Mouse (Mus musculus) cerebellum, adult 8-10 months (tissue): ENCODE measurements around the gene Pcbp4.

Experiments
- DNase-seq: peaks from one replicate; pipeline ENCODE4 v3.0.0; 2022

Gene Pcbp4

GRCm38 (mm10) chr9:106453271-106454070 lies at the start of gene Pcbp4:
Gene Pcbp4, plus strand, starts transcription at chr9:106453291.
- DNase-seq, result peak; percentile 75

GRCm38 (mm10) chr9:106405275-106405674 lies 47.8 kb upstream of the Pcbp4 start:
- DNase-seq, result no peak

GRCm38 (mm10) chr9:106406443-106407078 lies 46.5 kb upstream of the Pcbp4 start:
- DNase-seq, result no peak

- no peak for DNase-seq
Measured at GRCm38 (mm10) chr9:106409096-106409495, 44.0 kb upstream of the Pcbp4 start.

DNA sequence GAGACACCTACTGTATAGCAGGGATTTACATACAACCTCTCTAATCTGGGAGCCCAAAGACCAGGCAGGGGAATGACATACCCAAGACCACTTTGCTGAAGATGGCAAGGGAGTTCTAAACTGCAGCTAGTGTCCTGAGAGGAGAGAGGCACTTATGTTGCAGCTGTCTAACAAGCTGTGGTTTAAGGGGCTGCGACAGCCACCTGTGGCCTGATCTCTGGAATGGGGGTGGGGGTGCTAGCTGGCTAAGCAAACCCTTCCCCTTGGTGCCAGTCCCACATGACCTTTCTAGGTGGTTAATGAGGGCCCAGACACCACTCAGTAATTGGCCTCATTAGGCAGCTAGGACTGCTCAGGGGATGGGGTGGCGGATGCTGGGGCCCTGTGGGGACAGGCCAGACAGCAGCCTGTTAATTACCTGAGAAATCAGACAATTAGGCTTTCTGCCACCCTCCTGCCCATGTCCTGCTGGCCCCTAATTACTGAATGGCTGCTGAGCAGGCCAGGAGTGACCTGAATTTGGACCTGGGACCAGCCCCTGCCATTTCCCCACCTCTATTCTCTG lies 42.9 kb upstream of the Pcbp4 start:
- no peak for DNase-seq

DNA sequence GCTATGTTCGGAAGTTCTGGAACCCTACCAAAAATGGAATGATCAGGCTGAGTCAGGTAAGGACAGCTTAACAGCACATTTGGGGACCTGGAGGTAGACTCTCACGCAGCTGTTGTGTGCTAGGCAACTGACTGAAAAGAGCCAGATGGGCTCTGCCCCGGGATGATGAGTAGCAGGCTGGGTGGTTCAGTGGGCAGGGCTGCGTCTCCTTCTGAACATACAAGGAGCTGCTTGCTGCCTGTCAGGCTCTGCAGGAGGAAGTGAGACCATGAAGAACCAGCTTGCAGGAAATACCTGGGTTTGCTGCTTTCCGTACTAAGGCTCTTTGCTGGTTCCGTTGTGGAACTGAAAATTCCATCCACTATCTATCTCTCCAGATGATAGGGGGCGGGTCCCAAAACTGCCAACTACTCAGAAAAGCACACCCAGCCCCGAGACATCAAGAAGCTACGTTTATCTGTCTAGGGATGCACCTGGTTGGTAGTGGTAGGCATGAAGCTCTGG lies 41.9 kb upstream of the Pcbp4 start:
- no peak for DNase-seq

DNA sequence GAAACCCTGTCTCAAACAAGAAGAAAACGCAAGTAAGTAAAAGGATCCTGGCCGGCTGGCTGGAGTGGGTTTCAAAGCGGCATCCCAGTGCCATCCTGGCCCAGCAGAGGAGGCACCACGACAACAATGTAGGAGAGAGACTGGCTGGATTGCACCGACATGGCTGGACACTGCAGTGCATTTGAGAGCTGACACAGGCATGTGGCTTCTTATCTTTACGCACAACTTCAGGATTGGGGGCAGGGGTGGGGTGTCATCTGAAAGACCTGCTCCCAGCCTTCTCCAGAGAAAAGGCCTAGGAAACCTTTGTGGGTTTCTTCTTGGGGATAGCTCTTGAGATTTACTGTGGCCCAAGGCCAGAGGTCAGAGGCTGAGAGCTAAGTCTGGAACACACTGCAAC lies 41.4 kb upstream of the Pcbp4 start:
- DNase-seq, result no peak

DNA sequence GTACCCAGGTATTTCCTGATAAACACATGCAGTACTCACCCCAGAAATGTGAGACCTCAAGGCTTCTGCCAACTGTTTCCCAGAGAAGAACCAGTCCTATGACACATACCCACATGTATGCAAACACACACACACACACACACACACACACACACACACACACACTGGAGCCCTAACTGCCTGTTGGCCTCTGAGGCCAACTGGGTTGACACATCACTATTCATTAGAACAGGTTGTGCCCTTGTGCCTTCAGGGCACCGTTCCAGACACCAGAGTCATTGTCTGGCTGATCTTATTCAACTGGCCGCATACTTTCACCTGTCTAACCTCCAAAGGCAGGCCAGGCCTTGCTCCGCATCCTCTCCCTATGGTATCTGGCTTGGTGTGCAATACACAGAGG lies 40.9 kb upstream of the Pcbp4 start:
- no peak for DNase-seq

DNA sequence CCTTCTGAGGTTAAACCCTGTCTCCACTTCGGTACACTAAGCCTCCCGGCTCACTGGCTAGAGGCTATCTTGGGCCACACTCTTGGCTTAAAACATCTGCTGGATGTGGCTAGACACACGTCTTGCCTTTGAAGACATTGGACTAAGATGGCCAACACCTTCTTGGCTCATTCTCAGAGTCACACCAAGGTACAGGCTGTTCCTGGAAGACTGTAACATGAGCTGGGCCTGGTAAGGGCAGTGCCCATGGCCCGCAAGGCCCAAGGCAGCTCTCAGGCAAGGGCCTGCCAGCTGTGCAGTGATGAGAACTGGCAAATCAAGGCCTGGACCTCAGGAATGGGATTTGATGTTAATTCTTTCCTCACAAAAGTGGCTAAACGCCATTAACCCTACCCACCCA lies 39.5 kb upstream of the Pcbp4 start:
- DNase-seq, result no peak

DNA sequence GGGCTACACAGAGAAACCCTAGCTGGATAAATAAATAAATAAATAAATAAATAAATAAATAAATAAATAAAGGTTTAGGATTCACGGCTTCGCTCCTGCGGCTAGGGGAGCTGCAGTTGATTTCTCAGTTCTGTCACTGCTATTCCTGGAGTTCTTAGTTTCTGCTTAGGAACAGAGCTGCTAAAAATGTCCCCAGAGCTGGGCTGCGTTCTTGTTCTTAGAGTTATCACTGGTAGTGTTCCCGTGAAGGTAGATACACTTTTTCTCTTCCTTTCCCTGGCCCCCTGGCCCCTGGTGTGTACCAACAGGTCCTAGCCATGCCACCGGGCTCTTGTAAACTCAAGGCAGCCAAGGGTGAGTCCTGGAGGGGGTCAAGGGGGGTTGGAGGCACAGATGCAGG lies 36.3 kb upstream of the Pcbp4 start:
- DNase-seq, result no peak

DNA sequence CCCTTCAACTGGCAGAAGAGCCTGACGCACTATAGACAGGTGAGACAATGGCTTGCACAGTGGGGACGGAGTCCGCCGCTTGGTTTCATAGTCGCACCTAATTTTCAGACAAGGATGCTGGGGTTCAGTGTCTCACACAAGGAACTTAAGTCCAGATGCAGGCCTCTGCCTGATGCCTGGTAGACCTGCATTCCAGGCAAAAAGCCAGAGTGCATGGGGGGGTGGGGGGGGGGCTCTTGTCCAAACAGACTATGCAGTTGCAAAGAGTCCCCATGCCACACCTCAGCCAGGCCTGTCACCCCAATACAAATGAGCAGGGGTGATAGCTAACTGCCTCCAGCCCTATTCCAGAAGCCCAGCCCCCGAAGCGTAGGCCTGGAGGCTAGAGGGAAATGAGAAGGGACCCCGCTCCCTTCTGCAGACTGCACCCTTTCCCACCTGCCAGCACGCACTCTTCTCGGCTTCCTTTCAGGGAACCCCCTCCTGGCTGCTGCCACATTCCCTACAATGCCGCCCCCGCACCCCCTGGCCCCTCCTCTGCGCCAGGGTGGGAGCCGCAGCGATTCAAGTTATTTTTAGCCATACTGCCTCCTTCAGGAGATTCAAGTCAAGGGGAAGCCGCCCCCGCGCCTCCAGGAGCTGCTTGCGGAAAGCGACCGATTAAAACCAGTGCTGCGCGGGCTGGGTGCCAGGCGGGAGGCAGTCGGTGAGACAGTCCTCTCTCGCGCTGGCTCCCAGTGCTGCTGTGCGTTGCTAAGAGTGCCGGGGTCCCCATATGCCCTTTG lies 35.1 kb upstream of the Pcbp4 start:
- DNase-seq, result peak; percentile 72

DNA sequence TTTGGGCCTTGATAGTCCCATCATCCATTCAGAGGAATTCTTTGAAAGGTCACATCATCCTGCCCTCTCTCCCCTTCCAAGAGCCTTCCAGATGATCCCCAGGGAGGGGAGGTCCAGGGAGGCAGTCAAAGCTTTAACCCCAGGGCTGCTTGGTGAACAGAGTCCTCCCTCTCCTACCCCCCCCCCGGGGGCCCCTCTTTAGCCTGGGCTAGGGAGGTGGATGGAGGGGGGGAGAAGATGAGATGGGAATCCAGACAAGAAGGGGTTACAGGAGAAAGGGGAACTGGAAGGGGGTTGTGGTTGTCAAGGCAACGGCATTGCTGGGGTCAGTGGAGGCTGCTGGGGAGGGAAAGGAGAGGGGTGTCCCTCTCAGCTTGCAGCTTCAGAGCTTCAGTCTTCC lies 32.5 kb upstream of the Pcbp4 start:
- DNase-seq, result no peak

GRCm38 (mm10) chr9:106421033-106421864 lies 31.8 kb upstream of the Pcbp4 start:
- no peak for DNase-seq

- DNase-seq, result peak; percentile 83
Measured at GRCm38 (mm10) chr9:106421865-106422160, 31.3 kb upstream of the Pcbp4 start.

GRCm38 (mm10) chr9:106428719-106429220 lies 24.3 kb upstream of the Pcbp4 start:
- no peak for DNase-seq

- peak; percentile 96 for DNase-seq
Measured at GRCm38 (mm10) chr9:106429221-106430014, 23.7 kb upstream of the Pcbp4 start, which contains the start of gene Rpl29. Gene Rpl29, plus strand, starts transcription at chr9:106429454.

DNA sequence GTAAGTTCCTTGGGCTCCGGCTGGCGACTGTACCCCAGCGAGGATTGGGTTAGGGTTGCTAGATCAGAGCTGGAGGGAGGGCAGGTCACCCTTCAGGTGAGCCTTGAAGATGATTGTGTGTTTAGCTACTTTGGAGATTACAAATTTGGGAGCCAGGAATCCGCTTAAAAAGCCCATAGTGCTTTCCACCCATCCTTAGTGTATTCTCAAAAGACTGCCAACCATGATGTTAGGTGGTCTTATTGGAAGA lies 23.2 kb upstream of the Pcbp4 start:
- DNase-seq, result no peak

DNA sequence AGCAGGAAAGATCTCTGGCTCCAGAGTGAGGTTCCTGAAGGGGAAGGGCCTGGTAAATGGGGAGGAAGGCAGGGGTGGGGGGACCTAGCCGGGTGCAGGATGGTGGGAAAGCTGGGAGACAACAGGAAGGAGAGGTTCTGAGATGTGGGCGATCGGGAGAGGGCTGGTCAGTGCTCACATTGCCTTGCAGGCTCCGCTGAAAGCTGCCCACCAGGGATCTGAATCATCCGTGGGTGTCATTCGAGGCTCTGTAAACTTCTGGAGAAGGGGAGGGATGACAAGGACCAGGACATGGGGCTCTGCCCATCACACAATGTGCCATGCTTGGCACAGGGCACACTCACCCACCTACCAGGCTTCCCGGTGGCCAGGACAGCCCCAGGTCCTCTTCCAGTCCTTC lies 19.7 kb upstream of the Pcbp4 start:
- DNase-seq, result no peak

GRCm38 (mm10) chr9:106436566-106436965 lies 16.5 kb upstream of the Pcbp4 start:
- no peak for DNase-seq

DNA sequence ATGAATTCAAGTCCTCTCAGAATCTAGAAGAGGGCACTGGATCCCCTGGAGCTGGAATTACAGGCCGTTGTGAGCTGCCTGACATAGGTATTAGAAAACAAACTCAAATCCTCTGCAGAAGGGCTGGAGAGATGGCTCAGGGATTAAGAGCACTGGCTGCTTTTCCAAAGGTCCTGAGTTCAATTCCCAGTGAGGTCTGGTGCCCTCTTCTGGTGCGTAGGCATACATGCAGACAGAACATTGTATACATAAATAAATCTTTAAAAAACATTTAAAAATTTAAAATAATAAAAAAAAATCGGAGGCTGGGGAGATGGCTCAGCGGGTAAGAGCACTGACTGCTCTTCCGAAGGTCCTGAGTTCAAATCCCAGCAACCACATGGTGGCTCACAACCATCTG lies 10.4 kb upstream of the Pcbp4 start:
- no peak for DNase-seq

GRCm38 (mm10) chr9:106444836-106445235 lies 8.3 kb upstream of the Pcbp4 start:
- DNase-seq, result no peak

GRCm38 (mm10) chr9:106447348-106447747 lies 5.7 kb upstream of the Pcbp4 start, which contains the start of the genes Abhd14b and Abhd14a:
Gene Abhd14b, plus strand, starts transcription at chr9:106447459.
Gene Abhd14a, minus strand, starts transcription at chr9:106447678.
- peak; percentile 94 for DNase-seq
